Mouse (Mus musculus) E14TG2a.4 (cell line): ENCODE measurements around the gene Tepp.

Source experiments
- CTCF ChIP-seq: conservative IDR thresholded peaks from 2 replicates; pipeline ENCODE4 v1.5.1; 2014; ENCODE audit warnings: low read length
- NANOG ChIP-seq: IDR thresholded peaks from 2 replicates; pipeline ENCODE4 v1.6.1; 2014; ENCODE audit warnings: borderline replicate concordance, low read length, mixed read lengths
- POU5F1 ChIP-seq: IDR thresholded peaks from 2 replicates; pipeline ENCODE4 v1.6.1; 2014; ENCODE audit warnings: low read length, borderline replicate concordance

GRCm38 (mm10) chr8:95330367-95330766, 20.0 kb downstream of the Tepp start:
- TF ChIP-seq CTCF, result no peak
- TF ChIP-seq POU5F1, result no peak
- no peak for TF ChIP-seq NANOG
